Mouse (Mus musculus) embryonic facial prominence, embryonic 10.5 days (tissue): ENCODE results near the gene Fsd1. TPM values are rescaled to one million over a fixed set of nuclear protein-coding genes. Genes with fewer than 3 reads are reported as not detected.
"Not testable (repeated sequence)": the region's sequence is repeated elsewhere in the genome, so short reads cannot be mapped to it uniquely, and the experiment has no call there.

Source experiments
- DNase-seq: peaks from one replicate; pipeline ENCODE4 v3.0.0-alpha.2; 2017; ENCODE audit warnings: low spot score
- H3K27ac ChIP-seq: fragments of 300-500 bp; sonication (generic); replicated peaks from 2 replicates; pipeline ENCODE4 v1.5.1; 2016; ENCODE audit warnings: mild to moderate bottlenecking
- H3K27me3 ChIP-seq: fragments of 300-500 bp; sonication (generic); replicated peaks from 2 replicates; pipeline ENCODE4 v1.6.1; 2016; ENCODE audit warnings: low read depth, mild to moderate bottlenecking; ENCODE audit not compliant: poor library complexity, severe bottlenecking
- H3K36me3 ChIP-seq: fragments of 300-500 bp; sonication (generic); replicated peaks from 2 replicates; pipeline ENCODE4 v1.6.1; 2016; ENCODE audit warnings: mild to moderate bottlenecking, moderate library complexity
- H3K4me1 ChIP-seq: fragments of 300-500 bp; sonication (generic); 2 replicates; pipeline ENCODE4 v1.6.1; 2016
- H3K4me3 ChIP-seq: fragments of 300-500 bp; sonication (generic); 2 replicates; pipeline ENCODE4 v1.5.1; 2016; ENCODE audit warnings: mild to moderate bottlenecking, moderate library complexity
- H3K9me3 ChIP-seq: fragments of 300-500 bp; sonication (generic); 2 replicates; pipeline ENCODE4 v1.6.1; 2016; ENCODE audit warnings: mild to moderate bottlenecking
- WGBS: fragments of 180-500 bp; shearing (Covaris S2); methylation state at CpG from one replicate; pipeline ENCODE4 v1.1.7; 2016; 5-methylcytosine and 5-hydroxymethylcytosine counted together
- polyA plus RNA-seq: library from polyadenylated mRNA; unstranded; fragments of >200 nt; fragmentation: Nextera tagmentation; extraction: Ambion mirVana; gene quantifications from 2 replicates; pipeline ENCODE4 v1.2.1, GENCODE M21; 2016

Fsd1 gene
- polyA plus RNA-seq, result 63.3 and 69.4 TPM in 2 replicates

GRCm38 (mm10) chr17:55986030-55986961 is at the start of gene Fsd1:
Fsd1 (plus strand) TSS chr17:55986509.
- Histone ChIP-seq H3K4me1 (peaks cover 13% of the 10 kb centered on the region), H3K27ac (peak within 1 kb of the TSS; percentile 83), H3K9me3 (no peaks in the 10 kb centered on the region), H3K4me3 (peak within 1 kb of the TSS; percentile 79), H3K27me3 (peaks cover 9% of the 10 kb centered on the region; the same call in 1 of the 2 replicates), H3K36me3 (peaks cover 21% of the 10 kb centered on the region)
- DNase-seq, result peak; percentile 87
- 8% methylated on average over 35 of the region's 35 CpGs for WGBS

- Histone ChIP-seq H3K36me3 (peaks cover 21% of the 10 kb centered on the region), H3K27ac (peak overlapping the region; percentile 89), H3K4me3 (peak overlapping the region; percentile 64)
- not testable (repeated sequence) for H3K4me1 ChIP-seq, H3K9me3 ChIP-seq, H3K27me3 ChIP-seq, DNase-seq
- WGBS, result 35% methylated on average over 10 of the region's 10 CpGs
Observed at GRCm38 (mm10) chr17:55944387-55944865, 41.9 kb upstream of the Fsd1 start.

DNA sequence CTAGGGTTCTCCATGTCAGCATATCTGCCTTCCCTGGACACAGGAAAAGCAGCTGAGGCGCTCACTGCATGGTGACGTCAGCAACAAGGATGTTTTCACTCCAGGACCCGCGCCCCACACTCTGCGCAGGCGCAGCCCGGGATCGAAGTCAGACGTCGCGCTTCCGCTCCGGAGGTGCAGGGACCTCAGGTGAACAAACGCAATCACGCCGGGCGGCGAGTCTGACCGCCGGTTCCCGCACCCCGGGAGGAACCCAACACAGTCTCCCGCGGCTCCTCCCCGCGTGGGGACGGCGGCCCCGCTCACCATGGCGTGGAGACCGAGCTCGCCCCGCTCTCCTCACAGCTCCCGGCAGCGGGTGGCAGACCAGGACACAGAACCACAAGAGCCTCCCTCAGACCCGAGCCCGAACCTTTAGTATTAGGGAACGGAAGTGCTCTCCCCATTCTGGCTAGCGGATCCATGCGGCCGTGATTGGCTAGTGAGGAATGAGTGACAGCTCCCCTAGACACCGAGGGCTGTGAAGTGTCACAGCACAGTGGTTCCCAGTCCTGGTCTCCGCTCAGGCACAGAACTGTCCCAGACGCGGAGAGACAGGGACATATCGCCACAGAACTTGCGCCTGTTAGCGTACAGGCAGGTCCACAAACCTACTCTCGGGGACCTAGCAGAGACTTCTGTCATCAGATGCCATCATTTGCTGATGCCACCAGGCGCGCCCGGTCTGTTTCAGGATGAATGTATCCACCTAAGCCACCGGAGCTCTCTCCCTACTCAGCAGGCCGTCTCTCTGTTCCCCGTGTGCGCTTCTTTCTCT is 41.2 kb upstream of the Fsd1 start:
- under 1% methylated on average over 56 of the region's 56 CpGs for WGBS
- H3K9me3 ChIP-seq, H3K27me3 ChIP-seq, H3K4me1 ChIP-seq: not testable (repeated sequence)
- peak overlapping the region; percentile 89 for H3K27ac ChIP-seq
- peak; percentile 77 for DNase-seq
- H3K36me3 ChIP-seq, result peaks cover 14% of the 10 kb centered on the region
- peak overlapping the region; percentile 64 for H3K4me3 ChIP-seq

- Histone ChIP-seq H3K9me3 (no peaks in the 10 kb centered on the region), H3K27me3 (no peaks in the 10 kb centered on the region), H3K4me3 (peak overlapping the region; percentile 64), H3K27ac (peak overlapping the region; percentile 89; the same call in 1 of the 2 replicates), H3K36me3 (peaks cover 8% of the 10 kb centered on the region), H3K4me1 (peaks cover 8% of the 10 kb centered on the region)
- no peak for DNase-seq
- 33% methylated on average over 5 of the region's 5 CpGs for WGBS
Observed at GRCm38 (mm10) chr17:55945696-55946095, 40.6 kb upstream of the Fsd1 start.

DNA sequence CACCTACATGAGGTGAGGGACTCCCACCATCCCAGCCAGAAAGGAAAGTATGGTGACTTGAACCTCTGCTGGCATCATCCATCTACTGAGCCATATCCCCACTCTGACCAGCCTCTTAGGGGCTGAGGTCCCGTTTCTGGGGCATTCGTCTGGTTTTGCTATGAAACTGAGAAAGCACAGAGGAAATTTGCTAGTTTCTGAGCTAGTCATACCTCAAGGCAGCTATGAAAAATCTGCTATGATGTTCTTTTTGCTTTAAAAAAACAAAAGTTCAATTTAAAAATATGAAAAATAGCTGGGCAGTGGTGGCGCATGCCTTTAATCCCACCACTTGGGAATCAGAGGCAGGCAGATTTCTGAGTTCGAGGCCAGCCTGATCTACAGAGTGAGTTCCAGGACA is 37.7 kb upstream of the Fsd1 start:
- H3K36me3 ChIP-seq, result no peaks in the 10 kb centered on the region
- H3K9me3 ChIP-seq, result no peaks in the 10 kb centered on the region
- no peak overlapping the region for H3K4me3 ChIP-seq
- DNase-seq, result no peak
- peaks cover 5% of the 10 kb centered on the region; the same call in 1 of the 2 replicates for H3K27me3 ChIP-seq
- 90% methylated on average over 4 of the region's 4 CpGs for WGBS
- H3K4me1 ChIP-seq, result peaks cover 8% of the 10 kb centered on the region
- H3K27ac ChIP-seq, result no peak overlapping the region

DNA sequence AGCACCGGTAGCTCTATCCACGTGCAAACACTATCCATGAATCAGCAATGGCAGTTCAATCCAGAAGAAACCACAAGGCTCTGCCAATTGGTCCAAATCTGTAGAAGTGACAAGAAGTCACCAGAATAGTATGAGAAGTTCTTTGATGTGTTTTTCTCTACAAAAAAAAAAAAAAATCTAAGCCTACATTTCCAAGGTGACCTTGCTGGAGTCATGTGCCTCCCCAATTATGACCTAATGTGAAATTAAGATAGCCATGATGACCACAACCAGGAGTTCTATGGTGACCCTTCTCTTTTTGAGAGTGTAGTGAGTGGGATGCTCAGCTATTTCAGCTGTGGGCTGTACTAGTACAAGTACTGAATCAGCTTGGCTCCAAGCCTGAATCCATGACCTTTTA is 36.9 kb upstream of the Fsd1 start, which contains the start of gene Zfp119b:
TSS of gene Zfp119b (minus strand) at position 101 of the 400 bp plus-strand sequence.
- Histone ChIP-seq H3K27me3 (peaks cover 12% of the 10 kb centered on the region), H3K9me3 (no peaks in the 10 kb centered on the region), H3K27ac (no peak within 1 kb of the TSS), H3K36me3 (no peaks in the 10 kb centered on the region), H3K4me3 (no peak within 1 kb of the TSS), H3K4me1 (peaks cover 8% of the 10 kb centered on the region)
- WGBS, result 91% methylated on average over 2 of the region's 2 CpGs
- DNase-seq, result no peak

DNA sequence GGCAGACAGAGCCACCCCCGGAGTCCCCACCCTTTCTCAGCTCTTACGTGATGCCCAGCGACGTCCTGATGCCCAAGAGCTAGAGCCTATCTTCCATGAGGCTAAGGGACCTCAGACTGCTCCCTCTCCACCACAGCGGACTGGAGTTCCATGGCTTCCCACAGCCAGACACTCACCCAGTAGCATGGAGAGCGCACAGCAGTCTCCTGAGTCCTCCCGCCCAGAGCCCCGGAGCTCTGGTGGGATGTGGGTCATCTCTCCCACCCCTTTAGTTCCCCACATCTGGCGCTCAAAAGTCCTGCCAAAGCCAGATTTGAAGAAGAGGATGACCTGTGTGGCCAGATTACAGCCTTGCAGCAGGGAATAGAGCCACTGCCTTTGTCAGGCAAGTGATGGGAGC is 35.7 kb upstream of the Fsd1 start:
- DNase-seq, result no peak
- H3K4me3 ChIP-seq, result no peak overlapping the region
- 79% methylated on average over 9 of the region's 9 CpGs for WGBS
- H3K27me3 ChIP-seq, result peaks cover 24% of the 10 kb centered on the region
- H3K4me1 ChIP-seq, result peaks cover 4% of the 10 kb centered on the region
- no peak overlapping the region for H3K27ac ChIP-seq
- no peaks in the 10 kb centered on the region for H3K36me3 ChIP-seq
- H3K9me3 ChIP-seq, result no peaks in the 10 kb centered on the region

- no peaks in the 10 kb centered on the region for H3K36me3 ChIP-seq
- no peak overlapping the region for H3K4me3 ChIP-seq
- peaks cover 25% of the 10 kb centered on the region for H3K27me3 ChIP-seq
- H3K27ac ChIP-seq, result no peak overlapping the region
- H3K4me1 ChIP-seq, result peaks cover 11% of the 10 kb centered on the region
- H3K9me3 ChIP-seq, result no peaks in the 10 kb centered on the region
- DNase-seq, result no peak
Observed at GRCm38 (mm10) chr17:55952041-55952440, 34.3 kb upstream of the Fsd1 start.

DNA sequence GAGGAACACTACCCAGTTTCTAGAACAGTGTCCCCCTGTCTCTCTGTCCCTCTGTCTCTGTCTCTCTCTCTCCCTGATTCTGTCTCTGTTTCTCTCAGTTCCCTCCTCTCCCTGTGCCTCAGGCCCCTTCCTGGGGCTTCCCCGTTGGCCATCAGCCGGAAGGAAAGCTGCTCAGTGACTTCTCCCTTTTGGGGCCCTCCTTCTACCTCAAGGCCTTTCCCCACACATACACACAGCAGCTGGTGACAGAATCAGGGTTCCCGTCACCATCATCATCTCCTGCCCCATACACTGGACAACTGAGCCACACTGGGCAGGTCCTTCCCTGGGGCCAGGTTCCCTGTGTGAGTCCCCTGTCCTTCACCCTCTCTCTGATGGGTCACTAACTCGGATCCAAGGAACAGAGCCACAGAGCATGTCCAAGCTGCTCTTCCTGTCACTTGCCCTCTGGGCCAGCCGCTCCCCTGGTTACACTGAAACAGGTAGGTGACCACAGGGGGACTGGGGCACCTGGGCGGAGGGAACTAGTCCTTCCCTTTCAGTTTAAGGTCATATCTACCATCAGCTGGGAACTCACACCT is 33.8 kb upstream of the Fsd1 start, which contains the start of gene Ebi3:
TSS of gene Ebi3 (plus strand) at position 194 of the 581 bp plus-strand sequence.
- Histone ChIP-seq H3K4me3 (no peak within 1 kb of the TSS), H3K36me3 (no peaks in the 10 kb centered on the region), H3K27ac (no peak within 1 kb of the TSS), H3K4me1 (peaks cover 16% of the 10 kb centered on the region), H3K27me3 (peaks cover 25% of the 10 kb centered on the region), H3K9me3 (no peaks in the 10 kb centered on the region)
- DNase-seq, result no peak
- 77% methylated on average over 6 of the region's 6 CpGs for WGBS

DNA sequence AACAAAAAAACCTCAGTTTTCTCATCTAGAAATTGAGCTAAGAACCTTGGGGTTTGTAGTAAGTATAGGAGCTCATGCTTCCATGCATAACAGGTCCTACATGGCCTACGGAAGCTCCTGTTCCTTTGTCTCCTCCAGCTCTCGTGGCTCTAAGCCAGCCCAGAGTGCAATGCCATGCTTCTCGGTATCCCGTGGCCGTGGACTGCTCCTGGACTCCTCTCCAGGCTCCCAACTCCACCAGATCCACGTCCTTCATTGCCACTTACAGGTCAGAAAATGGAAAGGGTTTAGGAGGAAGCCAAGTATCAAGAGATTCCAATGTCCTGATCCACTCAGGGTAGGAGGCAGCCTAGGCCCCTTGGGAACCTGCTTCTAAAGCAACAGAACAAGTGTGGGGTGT is 32.6 kb upstream of the Fsd1 start:
- 84% methylated on average over 6 of the region's 6 CpGs for WGBS
- H3K27me3 ChIP-seq, result peaks cover 25% of the 10 kb centered on the region
- peaks cover 25% of the 10 kb centered on the region for H3K4me1 ChIP-seq
- no peaks in the 10 kb centered on the region for H3K9me3 ChIP-seq
- no peaks in the 10 kb centered on the region for H3K36me3 ChIP-seq
- H3K4me3 ChIP-seq, result no peak overlapping the region
- DNase-seq, result no peak
- H3K27ac ChIP-seq, result no peak overlapping the region

- H3K9me3 ChIP-seq, result no peaks in the 10 kb centered on the region
- H3K27me3 ChIP-seq, result peaks cover 25% of the 10 kb centered on the region
- H3K36me3 ChIP-seq, result no peaks in the 10 kb centered on the region
- peaks cover 25% of the 10 kb centered on the region for H3K4me1 ChIP-seq
- 42% methylated on average over 16 of the region's 16 CpGs for WGBS
- no peak for DNase-seq
- no peak overlapping the region for H3K4me3 ChIP-seq
- H3K27ac ChIP-seq, result no peak overlapping the region
Observed at GRCm38 (mm10) chr17:55954229-55954628, 32.1 kb upstream of the Fsd1 start.

- 1% methylated on average over 26 of the region's 26 CpGs for WGBS
- Histone ChIP-seq H3K27ac (0 out of 2 replicates have a peak overlapping the region, but pooled peaks have one; percentile 58), H3K27me3 (peaks cover 25% of the 10 kb centered on the region), H3K9me3 (no peaks in the 10 kb centered on the region), H3K4me3 (peak overlapping the region; percentile 67), H3K36me3 (peaks cover 7% of the 10 kb centered on the region), H3K4me1 (peaks cover 33% of the 10 kb centered on the region)
- DNase-seq, result peak; percentile 89
Observed at GRCm38 (mm10) chr17:55956129-55956528, 30.2 kb upstream of the Fsd1 start.
